Mouse (Mus musculus): Measurements from ENCODE around the gene Ppy. TPM values are rescaled to one million over a fixed set of nuclear protein-coding genes. Genes with fewer than 3 reads are reported as not detected.

The Ppy gene
- polyA plus RNA-seq, 1 experiment from 2014 or later = not detected

DNA sequence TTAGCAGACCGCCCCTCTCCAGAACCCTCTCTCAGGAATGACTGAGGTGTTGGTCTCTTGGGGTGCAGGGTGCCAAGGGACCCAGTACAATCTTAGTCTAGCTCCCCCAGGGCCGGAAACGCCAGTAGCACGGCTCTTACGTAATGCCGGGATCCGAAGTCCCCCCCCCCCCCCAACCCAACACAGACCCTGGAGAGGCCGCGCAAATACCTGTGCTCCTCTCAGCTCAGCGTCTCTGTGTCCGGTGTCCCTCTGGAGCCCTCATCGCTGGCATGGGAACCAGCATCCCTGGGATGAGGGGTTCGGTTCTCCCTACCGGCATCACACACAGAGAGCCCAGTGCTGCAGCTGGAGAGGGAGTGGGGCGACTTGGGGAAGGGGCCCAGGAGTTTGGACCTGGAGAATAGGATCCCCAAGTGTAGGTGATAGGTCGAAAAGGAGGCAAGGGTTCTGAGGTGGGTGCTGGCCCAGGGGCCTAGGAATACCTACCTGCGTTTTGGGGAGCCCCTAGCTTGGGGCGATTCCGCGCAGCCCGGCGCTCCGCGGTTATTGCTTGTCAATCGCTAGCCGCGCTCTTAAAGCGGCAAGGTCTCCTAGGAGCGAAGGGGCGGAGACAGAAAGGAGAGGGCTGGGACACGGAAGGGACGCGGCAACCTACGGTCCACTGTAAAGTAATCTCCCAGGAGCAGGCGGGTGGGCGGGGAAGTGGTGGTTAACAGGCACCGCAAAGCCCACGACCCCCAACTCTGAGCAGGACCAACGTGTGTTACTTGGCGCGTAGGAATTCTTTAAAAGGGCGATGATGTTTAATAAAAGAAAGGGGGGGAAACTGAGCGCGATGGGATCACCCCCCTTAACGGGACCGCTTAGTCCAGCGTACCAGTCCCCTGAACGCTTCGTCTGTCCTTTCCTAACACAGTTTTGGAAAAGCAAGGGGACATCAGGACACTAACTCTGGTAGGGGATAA is 12.9 kb downstream of the Ppy start, which contains the start of gene Mpp2:
Mpp2 (minus strand) TSS at position 585 of the 968 bp plus-strand sequence.
- peaks cover 24% of the 10 kb centered on the region for H3K4me1 ChIP-seq (replicated peaks)
- H3K27ac ChIP-seq = peak within 1 kb of the TSS; percentile 92
- peak; percentile 56 for ATAC-seq (ENCODE audit: insufficient number of reproducible peaks, insufficient read depth, low FRiP score, low TSS enrichment, low read depth)
- H3K9ac ChIP-seq (replicated peaks) = peak within 1 kb of the TSS; percentile 69
- 0 out of 2 replicates have a peak, but pooled peaks cover 4% of the 10 kb centered on the region for H3K36me3 ChIP-seq
- H3K27me3 ChIP-seq = peaks cover 3% of the 10 kb centered on the region; the same call in 1 of the 2 replicates
- H3K4me3 ChIP-seq (replicated peaks) = peak within 1 kb of the TSS; percentile 70
- WGBS = under 1% methylated on average over 49 of the region's 49 CpGs
- peak within 1 kb of the TSS; percentile 90 for H3K4me2 ChIP-seq
- peaks cover 4% of the 10 kb centered on the region; the same call in 1 of the 2 replicates for H3K9me3 ChIP-seq

- Histone ChIP-seq H3K36me3 (0 out of 2 replicates have a peak, but pooled peaks cover 4% of the 10 kb centered on the region), H3K27me3 (peaks cover 3% of the 10 kb centered on the region; the same call in 1 of the 2 replicates), H3K4me1 (replicated peaks) (peaks cover 30% of the 10 kb centered on the region), H3K9me3 (peaks cover 4% of the 10 kb centered on the region; the same call in 1 of the 2 replicates), H3K4me2 (peak overlapping the region; percentile 90), H3K27ac (peak overlapping the region; percentile 92), H3K9ac (replicated peaks) (peak overlapping the region; percentile 69), H3K4me3 (replicated peaks) (peak overlapping the region; percentile 70)
- WGBS = under 1% methylated on average over 39 of the region's 39 CpGs
- peak; percentile 64 for ATAC-seq (ENCODE audit: insufficient number of reproducible peaks, insufficient read depth, low FRiP score, low TSS enrichment, low read depth)
Measured at GRCm38 (mm10) chr11:102087081-102087751, 13.9 kb downstream of the Ppy start.

GRCm38 (mm10) chr11:102086331-102086730 is 14.8 kb downstream of the Ppy start:
- Histone ChIP-seq H3K36me3 (0 out of 2 replicates have a peak, but pooled peaks cover 4% of the 10 kb centered on the region), H3K4me1 (replicated peaks) (peaks cover 38% of the 10 kb centered on the region), H3K27ac (peak overlapping the region; percentile 92), H3K9ac (replicated peaks) (peak overlapping the region; percentile 69), H3K9me3 (peaks cover 4% of the 10 kb centered on the region; the same call in 1 of the 2 replicates), H3K27me3 (no peaks in the 10 kb centered on the region), H3K4me2 (peak overlapping the region; percentile 90), H3K4me3 (replicated peaks) (peak overlapping the region; percentile 70)
- ATAC-seq (ENCODE audit: insufficient number of reproducible peaks, insufficient read depth, low FRiP score, low TSS enrichment, low read depth) = no peak
- WGBS = 8% methylated on average over 3 of the region's 3 CpGs

GRCm38 (mm10) chr11:102084159-102084558 is 17.0 kb downstream of the Ppy start:
- WGBS = 22% methylated on average over 6 of the region's 7 CpGs

DNA sequence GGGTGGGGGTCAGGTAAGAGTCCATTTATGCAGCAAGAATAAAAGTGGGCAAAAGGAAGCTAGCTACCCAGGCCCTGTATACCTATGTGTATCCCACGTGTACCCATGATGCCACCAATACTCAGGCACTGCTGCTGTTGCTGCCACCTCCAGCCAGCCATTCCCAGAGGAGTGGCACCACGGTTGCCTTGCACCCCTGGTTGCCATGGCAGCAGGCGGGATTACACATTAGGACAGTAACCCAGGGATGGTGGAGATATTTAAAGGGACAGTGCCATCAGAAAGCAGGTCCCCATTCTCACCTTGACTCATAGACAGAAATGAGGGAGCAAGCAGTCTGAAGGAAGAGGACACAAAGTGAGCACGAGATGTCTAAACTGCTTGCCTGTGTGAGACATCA is 17.9 kb downstream of the Ppy start:
- Histone ChIP-seq H3K9me3 (peaks cover 4% of the 10 kb centered on the region; the same call in 1 of the 2 replicates), H3K27ac (no peak overlapping the region), H3K27me3 (no peaks in the 10 kb centered on the region), H3K4me1 (replicated peaks) (peaks cover 28% of the 10 kb centered on the region), H3K4me3 (replicated peaks) (no peak overlapping the region), H3K4me2 (no peak overlapping the region), H3K36me3 (peaks cover 15% of the 10 kb centered on the region; the same call in 1 of the 2 replicates), H3K9ac (replicated peaks) (no peak overlapping the region)
- WGBS = 63% methylated on average over 4 of the region's 4 CpGs
- ATAC-seq (ENCODE audit: insufficient number of reproducible peaks, insufficient read depth, low FRiP score, low TSS enrichment, low read depth) = no peak

More at GRCm38 (mm10) chr11:102084159-102084558, 17.0 kb downstream of the Ppy start:
- no peak for ATAC-seq (ENCODE audit: insufficient number of reproducible peaks, insufficient read depth, low FRiP score, low TSS enrichment, low read depth)
- Histone ChIP-seq H3K27ac (peak overlapping the region; percentile 59; the same call in 1 of the 2 replicates), H3K4me3 (replicated peaks) (no peak overlapping the region), H3K27me3 (no peaks in the 10 kb centered on the region), H3K4me1 (replicated peaks) (peaks cover 29% of the 10 kb centered on the region), H3K36me3 (peaks cover 5% of the 10 kb centered on the region; the same call in 1 of the 2 replicates), H3K9me3 (peaks cover 4% of the 10 kb centered on the region; the same call in 1 of the 2 replicates), H3K4me2 (no peak overlapping the region), H3K9ac (replicated peaks) (no peak overlapping the region)

- H3K9ac ChIP-seq (replicated peaks) = peak overlapping the region; percentile 53
- no peak overlapping the region for H3K27ac ChIP-seq
- H3K4me3 ChIP-seq (replicated peaks) = peak overlapping the region; percentile 45
- under 1% methylated on average over 18 of the region's 18 CpGs for WGBS
- H3K4me1 ChIP-seq (replicated peaks) = peaks cover 28% of the 10 kb centered on the region
- H3K27me3 ChIP-seq = no peaks in the 10 kb centered on the region
- H3K4me2 ChIP-seq = peak overlapping the region; percentile 76
- ATAC-seq (ENCODE audit: insufficient number of reproducible peaks, insufficient read depth, low FRiP score, low TSS enrichment, low read depth) = peak; percentile 66
- peaks cover 24% of the 10 kb centered on the region; the same call in 1 of the 2 replicates for H3K36me3 ChIP-seq
- H3K9me3 ChIP-seq = peaks cover 4% of the 10 kb centered on the region; the same call in 1 of the 2 replicates
Measured at GRCm38 (mm10) chr11:102082322-102082721, 18.8 kb downstream of the Ppy start.

DNA sequence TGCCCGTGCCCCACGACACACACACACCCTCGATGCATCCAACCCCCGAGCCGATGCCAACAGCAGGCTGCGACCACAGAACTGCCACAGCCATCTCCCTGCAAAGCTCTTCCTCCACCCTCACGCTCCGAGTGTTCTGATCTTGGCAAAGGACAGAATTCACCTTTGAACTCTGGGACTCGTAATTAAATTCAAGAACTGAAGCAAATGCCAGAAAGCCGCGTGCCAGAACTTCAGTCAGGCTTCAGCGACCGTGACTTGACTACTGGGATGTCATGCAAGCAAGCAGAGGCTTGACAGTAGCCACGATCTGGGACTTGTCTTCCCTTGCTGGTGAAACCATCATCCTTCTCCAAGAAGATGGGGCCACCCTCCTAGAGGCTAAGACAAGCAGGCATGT is 27.4 kb downstream of the Ppy start:
- Histone ChIP-seq H3K4me3 (replicated peaks) (no peak overlapping the region), H3K27ac (no peak overlapping the region), H3K36me3 (peaks cover 31% of the 10 kb centered on the region; the same call in 1 of the 2 replicates), H3K9me3 (no peaks in the 10 kb centered on the region), H3K4me1 (replicated peaks) (peaks cover 7% of the 10 kb centered on the region), H3K9ac (replicated peaks) (no peak overlapping the region), H3K27me3 (peaks cover 19% of the 10 kb centered on the region), H3K4me2 (no peak overlapping the region)
- ATAC-seq (ENCODE audit: insufficient number of reproducible peaks, insufficient read depth, low FRiP score, low TSS enrichment, low read depth) = no peak
- 77% methylated on average over 14 of the region's 14 CpGs for WGBS

DNA sequence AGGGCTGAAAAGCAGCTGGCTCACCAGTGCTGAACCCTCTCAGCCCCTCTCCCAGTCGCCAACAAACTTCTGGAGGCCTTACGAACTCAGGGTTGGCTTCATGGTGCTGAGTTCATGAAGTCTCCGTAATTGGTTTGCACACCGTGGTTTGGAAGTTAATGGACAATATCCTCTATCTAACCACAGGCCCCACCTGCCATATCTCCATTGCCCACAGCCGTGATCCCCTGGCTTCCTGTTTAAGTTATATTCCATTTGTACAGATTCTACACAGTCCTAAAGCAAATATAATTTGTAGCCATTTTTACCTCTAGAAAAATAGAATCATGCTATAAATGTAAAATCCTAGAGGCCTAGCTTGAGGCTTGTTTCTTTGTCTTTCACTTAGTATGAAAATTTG is 28.4 kb downstream of the Ppy start:
- Histone ChIP-seq H3K36me3 (peaks cover 21% of the 10 kb centered on the region; the same call in 1 of the 2 replicates), H3K9ac (replicated peaks) (no peak overlapping the region), H3K4me1 (replicated peaks) (peaks cover 13% of the 10 kb centered on the region), H3K4me2 (no peak overlapping the region), H3K4me3 (replicated peaks) (no peak overlapping the region), H3K27me3 (peaks cover 19% of the 10 kb centered on the region), H3K9me3 (no peaks in the 10 kb centered on the region), H3K27ac (no peak overlapping the region)
- 82% methylated on average over 5 of the region's 5 CpGs for WGBS
- ATAC-seq (ENCODE audit: insufficient number of reproducible peaks, insufficient read depth, low FRiP score, low TSS enrichment, low read depth) = no peak

DNA sequence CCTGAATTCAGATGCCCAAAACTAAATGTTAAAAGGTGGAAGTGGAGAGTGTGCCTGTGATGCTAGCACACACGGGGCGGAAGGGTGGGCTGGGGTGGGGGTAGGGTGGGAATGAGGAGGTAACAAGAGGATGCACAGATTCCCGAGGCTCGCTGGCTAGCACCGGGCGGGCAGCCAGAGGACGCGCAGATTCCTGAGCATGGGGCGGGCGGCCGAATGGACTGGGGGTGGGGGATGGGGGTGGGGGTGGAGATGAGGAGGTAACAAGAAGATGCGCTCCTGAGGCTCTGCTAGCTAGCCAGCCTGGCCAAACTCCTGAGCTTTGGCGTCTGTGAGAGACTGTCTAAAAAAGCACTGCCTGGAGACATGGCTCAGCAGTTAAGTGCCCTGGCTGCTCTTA is 30.7 kb downstream of the Ppy start:
- ATAC-seq (ENCODE audit: insufficient number of reproducible peaks, insufficient read depth, low FRiP score, low TSS enrichment, low read depth) = no peak

DNA sequence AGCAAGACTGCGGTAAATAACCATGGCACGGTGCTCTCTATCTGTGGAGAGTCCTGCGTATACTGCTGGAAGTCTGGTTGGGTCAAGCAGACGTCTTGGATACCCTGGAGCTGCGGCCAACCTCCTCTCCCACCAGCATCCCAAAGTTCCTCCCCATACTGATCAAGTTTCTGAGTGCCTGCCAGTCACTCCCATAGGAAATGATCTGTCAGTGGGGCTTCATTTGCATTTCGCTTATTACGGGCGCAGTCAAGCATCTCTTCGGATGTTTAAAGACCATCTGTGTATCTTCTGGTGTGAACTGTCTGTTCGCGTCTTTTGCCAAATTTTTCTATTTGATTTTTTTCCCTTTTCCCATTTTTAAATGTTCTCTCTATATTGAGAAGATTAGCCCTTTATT is 31.5 kb downstream of the Ppy start:
- Histone ChIP-seq H3K36me3 (peaks cover 9% of the 10 kb centered on the region; the same call in 1 of the 2 replicates), H3K9ac (replicated peaks) (no peak overlapping the region), H3K4me1 (replicated peaks) (peaks cover 24% of the 10 kb centered on the region), H3K27ac (no peak overlapping the region), H3K27me3 (peaks cover 19% of the 10 kb centered on the region), H3K4me2 (no peak overlapping the region), H3K9me3 (no peaks in the 10 kb centered on the region), H3K4me3 (replicated peaks) (no peak overlapping the region)
- 54% methylated on average over 11 of the region's 11 CpGs for WGBS
- ATAC-seq (ENCODE audit: insufficient number of reproducible peaks, insufficient read depth, low FRiP score, low TSS enrichment, low read depth) = no peak

More for the DNA sequence above, 30.7 kb downstream of the Ppy start:
- peaks cover 19% of the 10 kb centered on the region for H3K27me3 ChIP-seq
- under 1% methylated on average over 12 of the region's 13 CpGs for WGBS
- no peak overlapping the region for H3K27ac ChIP-seq
- peaks cover 24% of the 10 kb centered on the region for H3K4me1 ChIP-seq (replicated peaks)
- H3K9me3 ChIP-seq = no peaks in the 10 kb centered on the region
- H3K36me3 ChIP-seq = peaks cover 9% of the 10 kb centered on the region; the same call in 1 of the 2 replicates
- H3K4me2 ChIP-seq = peak overlapping the region; percentile 32
- no peak overlapping the region for H3K4me3 ChIP-seq (replicated peaks)
- H3K9ac ChIP-seq (replicated peaks) = 0 out of 2 replicates have a peak overlapping the region, but pooled peaks have one; percentile 34

Data from limb, embryonic 12.5 days (tissue).